Mouse (Mus musculus) thymus, adult 2 months (tissue): ENCODE data around the gene Hsp90ab1.

Experiments
- CTCF ChIP-seq: fragments of 200-500 bp; IDR thresholded peaks from 2 replicates; pipeline ENCODE4 v1.5.1; 2012; ENCODE audit warnings: mild to moderate bottlenecking, control low read depth, low read length, moderate library complexity, borderline replicate concordance; ENCODE audit not compliant: control insufficient read depth, poor library complexity, insufficient read depth; ENCODE audit errors: extremely low read depth
- POLR2A ChIP-seq: fragments of 200-500 bp; IDR thresholded peaks from 2 replicates; pipeline ENCODE4 v1.6.1; 2012; ENCODE audit warnings: mild to moderate bottlenecking, low read length, control low read depth, moderate library complexity; ENCODE audit not compliant: control insufficient read depth, poor library complexity, insufficient read depth; ENCODE audit errors: extremely low read depth

DNA sequence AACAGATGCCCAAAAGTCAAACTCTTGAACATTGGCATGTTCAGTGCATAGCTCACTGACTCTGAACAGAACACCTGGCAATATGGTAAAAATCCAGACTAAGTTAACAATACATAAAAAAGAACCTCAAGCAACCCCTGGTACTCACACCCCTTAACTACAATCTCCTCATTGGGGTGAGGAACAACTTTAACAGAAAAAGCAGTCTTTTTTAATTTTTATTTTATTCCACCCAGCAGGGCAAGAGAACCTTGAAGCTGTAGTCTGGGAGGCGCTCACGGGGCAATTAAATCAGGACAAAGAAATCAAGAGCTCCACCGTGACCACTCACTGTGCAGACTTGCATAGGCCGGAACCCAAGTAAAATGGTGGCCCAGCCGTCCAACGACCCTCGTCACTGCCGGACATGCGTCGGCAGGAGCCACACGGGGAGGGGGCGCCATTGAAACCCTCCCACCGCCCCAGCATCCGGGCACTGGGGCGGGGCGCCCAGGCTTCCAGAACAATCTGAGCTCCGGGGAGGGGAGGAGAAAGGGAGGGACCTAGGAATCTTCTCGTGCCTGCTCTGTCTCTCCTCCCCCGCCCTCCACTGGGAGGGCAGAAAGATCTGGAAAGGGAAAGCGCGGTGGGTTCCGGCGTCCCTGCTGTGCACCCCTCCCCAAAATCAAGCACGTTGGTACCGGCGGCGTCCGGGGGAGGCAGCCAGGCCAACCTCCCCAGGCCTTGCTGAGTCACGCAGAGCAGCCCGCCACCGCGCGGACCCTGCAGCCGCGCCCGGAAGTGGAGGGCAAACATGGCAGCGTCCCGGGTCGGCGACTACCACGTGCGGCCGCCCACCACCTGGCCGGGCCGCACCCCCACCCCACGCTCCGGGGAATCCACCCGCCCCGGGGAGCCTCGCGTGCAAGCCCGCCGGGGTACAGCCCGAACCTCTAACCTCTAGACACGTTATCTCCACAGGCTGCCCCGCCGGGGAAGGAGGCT is 676 bp downstream of the Hsp90ab1 start:
- TF ChIP-seq CTCF (no peak), POLR2A (no peak)
